Mouse (Mus musculus) brain, embryonic 14.5 days (tissue): ENCODE data around the gene Sirpb1c.

Experiments
- CTCF ChIP-seq: fragments of 200-500 bp; IDR thresholded peaks from 2 replicates; pipeline ENCODE4 v1.5.1; 2012; ENCODE audit warnings: inconsistent platforms, mild to moderate bottlenecking, moderate library complexity, borderline replicate concordance; ENCODE audit not compliant: insufficient read depth, insufficient read length; ENCODE audit errors: extremely low read depth
- POLR2A ChIP-seq: fragments of 200-500 bp; IDR thresholded peaks from 2 replicates; pipeline ENCODE4 v1.6.1; 2012; ENCODE audit warnings: mild to moderate bottlenecking, inconsistent platforms, borderline replicate concordance; ENCODE audit not compliant: poor library complexity, insufficient read depth, insufficient read length, severe bottlenecking; ENCODE audit errors: extremely low read depth

DNA sequence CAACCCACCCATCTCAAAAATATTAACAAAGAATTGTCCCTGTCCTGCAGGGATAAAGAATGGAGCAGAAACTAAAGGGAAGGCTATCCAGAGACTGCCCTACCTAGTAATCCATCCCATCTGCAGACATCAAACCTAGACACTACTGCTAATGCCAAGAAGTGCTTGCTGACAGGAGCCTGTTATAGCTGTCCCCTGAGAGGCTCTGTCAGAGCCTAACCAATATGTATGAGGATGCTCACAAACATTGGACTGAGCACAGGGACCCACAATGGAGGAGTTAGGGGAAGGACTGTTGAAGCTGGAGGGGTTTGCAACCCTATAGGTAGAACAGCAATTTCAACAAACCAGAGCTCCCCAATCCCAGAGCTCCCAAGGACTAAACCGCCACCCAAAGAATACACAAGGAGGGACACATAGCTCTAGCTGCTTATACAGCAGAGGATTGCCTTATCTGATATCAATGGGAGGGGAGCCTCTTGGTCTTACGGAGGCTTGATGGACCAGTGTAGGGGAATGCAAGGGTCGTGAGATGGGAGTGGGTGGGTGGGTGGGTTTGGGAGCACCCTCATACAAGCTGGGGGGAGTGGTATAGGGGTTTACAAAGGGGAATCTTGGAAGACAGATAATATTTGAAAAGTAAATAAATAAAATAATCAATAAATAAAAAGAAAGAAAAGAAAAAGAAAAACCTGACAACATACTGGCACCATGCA is 838 bp downstream of the Sirpb1c start:
- no peak for TF ChIP-seq CTCF
- TF ChIP-seq POLR2A = no peak
